Mouse (Mus musculus): Measurements from ENCODE around the gene Lrmda.

Lrmda gene

DNA sequence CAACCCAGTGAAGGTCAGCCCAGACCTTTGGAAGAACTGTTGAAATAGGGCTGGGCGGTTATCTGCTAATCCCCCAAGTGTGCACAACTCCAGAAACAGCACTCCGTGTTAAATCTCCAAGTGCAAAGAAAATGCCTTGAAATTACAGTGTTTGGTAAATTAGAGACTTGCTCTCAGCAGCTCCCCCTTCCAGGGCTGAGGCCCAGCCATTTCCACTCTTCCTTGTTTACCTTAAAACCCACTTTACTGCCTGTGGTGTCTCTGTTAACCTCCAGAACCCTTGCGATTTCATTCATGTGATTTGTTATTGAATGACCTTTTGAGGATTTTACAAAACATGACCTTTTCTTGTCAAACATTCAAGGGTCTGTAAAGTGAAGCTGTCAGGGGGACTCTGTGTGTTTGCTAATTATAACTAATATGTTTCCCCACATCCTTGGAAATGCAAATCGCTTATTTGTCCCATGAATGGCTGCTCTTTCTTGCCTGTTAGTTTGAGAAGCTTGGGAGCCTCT lies 136.1 kb downstream of the Lrmda start:
- DNase-seq (ENCODE audit: low read depth, low spot score): no peak

DNA sequence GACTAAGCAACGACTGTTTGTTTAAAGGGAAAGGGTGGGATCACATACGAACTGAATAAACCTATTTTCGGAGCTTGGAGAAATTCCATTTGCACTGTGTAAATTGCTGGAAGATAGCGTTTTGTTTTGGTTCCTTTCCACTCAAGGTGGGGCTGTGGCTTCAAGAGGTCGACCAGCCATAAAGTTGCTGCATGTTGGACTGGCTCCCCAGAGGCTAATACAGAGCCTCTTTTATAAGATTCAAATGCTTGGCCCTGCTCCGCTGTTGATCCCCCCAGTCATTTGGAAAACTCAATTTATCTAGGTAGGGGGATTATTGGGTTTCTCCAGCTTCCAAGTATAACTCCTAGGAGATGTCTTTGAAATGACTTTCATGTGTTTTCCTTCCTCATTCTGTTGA lies 137.5 kb downstream of the Lrmda start:
- DNase-seq (ENCODE audit: low read depth, low spot score): no peak

- no peak for DNase-seq (ENCODE audit: low read depth, low spot score)
These were observed 141.9 kb downstream of the Lrmda start for GRCm38 (mm10) chr14:22161416-22161815.

GRCm38 (mm10) chr14:22167285-22167684 lies 147.8 kb downstream of the Lrmda start:
- DNase-seq (ENCODE audit: low read depth, low spot score): no peak

GRCm38 (mm10) chr14:22168077-22168794 lies 148.7 kb downstream of the Lrmda start:
- no peak for DNase-seq (ENCODE audit: low read depth, low spot score)

GRCm38 (mm10) chr14:22168795-22169568 lies 149.5 kb downstream of the Lrmda start:
- no peak for DNase-seq (ENCODE audit: low read depth, low spot score)

- no peak for DNase-seq (ENCODE audit: low read depth, low spot score)
These were observed 155.2 kb downstream of the Lrmda start for GRCm38 (mm10) chr14:22174757-22175156.

GRCm38 (mm10) chr14:22179761-22180160 lies 160.2 kb downstream of the Lrmda start:
- DNase-seq (ENCODE audit: low read depth, low spot score): no peak

DNA sequence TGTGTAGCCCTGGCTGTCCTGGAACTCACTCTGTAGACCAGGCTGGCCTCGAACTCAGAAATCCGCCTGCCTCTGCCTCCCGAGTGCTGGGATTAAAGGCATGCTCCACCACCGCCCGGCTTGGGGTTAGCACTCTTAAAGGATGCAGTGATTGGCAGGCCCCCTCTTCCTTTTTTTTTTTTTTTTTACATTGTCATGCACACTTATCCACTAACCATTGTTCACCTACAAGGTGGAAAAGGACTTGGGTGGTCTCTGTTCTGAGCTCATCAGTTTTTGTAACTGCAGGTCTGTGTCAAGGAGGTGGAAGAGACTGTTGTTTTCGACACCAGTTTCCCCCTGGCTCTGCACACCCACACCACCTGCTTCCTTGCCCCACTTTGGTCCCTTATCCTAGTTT lies 162.0 kb downstream of the Lrmda start:
- no peak for DNase-seq (ENCODE audit: low read depth, low spot score)

- no peak for DNase-seq (ENCODE audit: low read depth, low spot score)
These were observed 163.7 kb downstream of the Lrmda start for GRCm38 (mm10) chr14:22183195-22183594.

GRCm38 (mm10) chr14:22185452-22185851 lies 165.9 kb downstream of the Lrmda start:
- no peak for DNase-seq (ENCODE audit: low read depth, low spot score)

DNA sequence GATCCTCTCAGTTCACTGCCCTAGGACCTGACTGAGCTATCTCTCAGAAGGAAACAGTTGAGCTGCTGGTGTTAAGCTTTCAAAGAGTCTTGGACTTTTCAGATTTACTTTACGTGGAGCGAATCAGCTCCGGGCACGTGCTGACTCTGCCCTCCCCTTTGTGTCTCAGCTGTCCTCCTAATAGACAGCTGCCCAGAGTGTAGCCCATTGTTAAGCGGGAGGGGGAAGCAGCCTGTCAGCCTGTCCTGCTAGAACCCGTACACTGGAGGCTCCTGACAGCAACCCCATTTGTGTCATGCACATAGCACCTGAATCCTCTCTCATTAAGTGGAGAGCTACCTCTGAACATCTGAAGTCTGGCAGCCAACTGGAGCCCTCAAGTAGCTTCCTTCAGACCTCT lies 170.6 kb downstream of the Lrmda start:
- no peak for DNase-seq (ENCODE audit: low read depth, low spot score)

DNA sequence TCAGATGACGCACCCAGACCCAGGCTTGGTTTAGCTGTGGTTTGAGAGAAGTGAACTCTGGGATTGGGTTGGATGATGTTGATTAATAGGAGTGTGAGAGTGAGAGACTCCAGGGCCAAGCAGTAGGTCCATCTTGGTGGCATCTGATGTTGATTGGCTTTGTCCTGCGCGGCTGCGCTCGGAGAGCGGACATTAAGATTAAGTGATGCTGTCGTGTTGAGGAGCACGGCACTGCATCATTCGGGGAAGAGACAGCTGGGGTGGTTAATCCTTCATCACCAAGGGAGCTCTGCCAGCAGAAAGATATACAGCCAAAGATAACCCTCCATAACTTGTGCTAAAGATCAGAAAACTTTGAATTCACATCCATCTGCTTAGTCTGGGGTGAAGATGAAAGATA lies 172.7 kb downstream of the Lrmda start:
- no peak for DNase-seq (ENCODE audit: low read depth, low spot score)

DNA sequence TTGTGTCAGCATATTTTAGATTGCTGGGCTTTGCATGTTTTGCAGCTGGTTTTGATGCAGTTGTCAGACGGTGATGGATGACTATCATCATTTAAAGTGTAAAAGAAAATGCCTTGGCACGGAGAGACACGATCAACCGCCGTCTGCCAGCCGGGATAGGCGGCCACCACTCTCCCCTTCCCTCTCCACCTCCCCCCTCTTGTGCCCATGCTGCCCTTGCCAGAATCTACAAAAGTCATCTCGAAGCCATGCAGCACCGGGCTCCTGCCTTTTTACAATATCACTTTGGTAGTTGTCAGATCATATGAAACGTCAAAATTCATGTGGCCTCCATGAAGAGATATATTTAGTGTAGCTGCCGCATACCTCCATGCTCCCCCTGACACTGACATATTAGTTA lies 178.5 kb downstream of the Lrmda start:
- no peak for DNase-seq (ENCODE audit: low read depth, low spot score)

DNA sequence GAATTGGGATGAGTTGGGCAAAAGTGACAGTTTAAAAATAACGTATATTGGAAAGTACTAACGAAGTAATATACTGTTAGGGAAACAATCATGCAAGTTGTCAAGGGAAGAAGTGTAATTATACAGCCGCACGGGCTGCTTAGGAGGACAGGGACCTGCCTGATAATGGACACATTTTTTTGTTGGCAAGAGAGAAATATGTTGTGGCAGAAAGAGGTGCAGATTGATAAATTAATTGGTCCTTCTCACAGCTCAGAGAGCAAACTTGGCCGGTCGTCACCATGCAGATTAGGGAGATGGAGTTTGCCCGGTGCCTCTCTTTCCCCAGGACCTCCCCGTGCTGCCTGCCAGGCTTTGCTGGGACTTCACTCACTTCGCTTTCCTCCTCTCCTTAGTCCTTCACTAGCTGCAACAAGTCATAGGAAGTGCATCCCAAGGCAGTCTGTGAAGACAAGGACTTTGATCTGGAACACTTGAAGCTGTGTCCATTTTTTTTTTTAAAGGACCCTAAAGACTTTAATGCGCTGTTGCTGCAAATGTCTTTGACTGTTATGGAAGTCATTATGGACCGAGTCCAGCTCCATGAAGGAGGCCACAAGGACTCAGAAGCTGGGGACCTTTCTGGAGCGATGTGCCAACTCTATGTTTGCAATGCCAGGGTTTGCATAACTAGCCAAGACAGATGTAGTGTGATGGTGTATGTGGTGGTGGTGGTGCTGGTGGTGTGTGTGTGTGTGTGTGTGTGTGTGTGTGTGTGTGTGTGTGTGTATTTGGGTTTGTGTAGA lies 179.3 kb downstream of the Lrmda start:
- DNase-seq (ENCODE audit: low read depth, low spot score): no peak

DNA sequence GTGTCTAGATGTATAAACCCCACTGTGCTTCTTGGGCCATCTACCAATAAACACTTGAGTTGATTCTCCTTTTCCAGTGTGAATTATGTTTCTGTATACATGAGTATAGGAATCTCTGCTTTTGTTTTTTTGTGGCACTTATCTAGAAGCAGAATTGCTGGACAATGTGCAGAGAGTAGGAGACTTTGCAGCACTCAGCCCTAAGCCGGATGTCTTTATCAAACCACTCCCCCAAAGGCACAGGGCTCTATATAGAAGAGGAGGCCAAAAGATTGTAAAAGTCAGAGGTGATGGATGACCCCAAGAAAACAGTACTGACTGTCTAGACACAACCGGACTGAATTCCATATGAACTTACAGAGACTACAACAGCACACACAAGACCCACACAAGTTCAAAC lies 182.2 kb downstream of the Lrmda start:
- DNase-seq (ENCODE audit: low read depth, low spot score): no peak

DNA sequence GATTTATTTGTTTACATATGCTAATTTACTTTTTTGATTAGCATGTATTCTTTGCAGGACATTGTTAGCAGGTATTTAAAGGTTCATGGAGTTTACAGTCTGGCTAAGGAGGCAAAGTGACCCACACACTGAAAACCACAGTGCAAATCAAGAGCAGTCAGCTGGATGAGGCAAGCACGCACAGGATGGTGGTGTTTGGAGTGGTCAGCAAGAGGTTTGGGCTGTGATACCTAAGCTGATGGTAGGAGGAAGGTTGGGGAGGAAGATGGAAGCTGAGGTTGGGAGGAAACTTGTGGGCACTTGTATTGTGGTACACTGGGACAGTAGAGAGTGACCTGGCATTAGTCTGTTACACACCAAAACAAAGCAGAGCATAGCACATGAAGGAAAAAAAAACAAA lies 191.1 kb downstream of the Lrmda start:
- DNase-seq (ENCODE audit: low read depth, low spot score): no peak

DNA sequence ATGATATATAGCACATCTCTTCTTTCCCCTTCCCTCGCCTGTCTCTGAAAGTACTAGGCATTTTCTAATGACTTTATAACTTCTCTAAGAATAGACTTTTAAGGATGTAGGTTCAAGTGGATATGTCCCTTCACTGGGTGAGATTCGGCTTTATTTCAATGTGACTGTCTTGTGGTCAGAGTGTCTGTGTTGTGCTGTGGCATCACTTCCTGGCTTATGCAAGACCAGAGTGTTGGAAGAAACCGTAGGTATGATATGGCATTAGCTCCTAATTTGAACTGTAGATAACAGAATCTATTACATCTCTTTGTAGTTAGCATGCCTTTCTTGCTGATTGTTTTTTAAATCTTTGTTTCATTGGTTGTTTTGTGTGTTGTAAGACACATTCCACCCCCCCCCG lies 198.7 kb downstream of the Lrmda start:
- DNase-seq (ENCODE audit: low read depth, low spot score): no peak

DNA sequence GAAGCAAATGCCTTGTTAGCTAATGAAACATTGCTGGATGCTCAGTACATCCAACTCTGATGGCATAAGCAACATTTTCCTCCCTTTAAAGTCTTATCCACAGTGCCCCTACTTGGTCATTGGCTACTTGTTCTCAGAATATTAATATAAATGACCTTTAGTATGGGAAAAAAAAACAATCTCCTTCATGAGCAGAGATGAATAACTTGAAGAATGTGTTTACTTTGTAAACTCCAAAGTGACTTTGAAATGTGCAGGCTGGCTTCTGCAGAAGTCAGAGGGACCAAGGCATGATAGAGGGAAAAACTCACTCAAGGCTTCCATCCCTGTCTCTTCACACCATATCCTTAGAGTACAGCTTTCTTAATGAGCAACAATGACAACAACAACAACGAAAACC lies 202.5 kb downstream of the Lrmda start:
- DNase-seq (ENCODE audit: low read depth, low spot score): no peak

DNA sequence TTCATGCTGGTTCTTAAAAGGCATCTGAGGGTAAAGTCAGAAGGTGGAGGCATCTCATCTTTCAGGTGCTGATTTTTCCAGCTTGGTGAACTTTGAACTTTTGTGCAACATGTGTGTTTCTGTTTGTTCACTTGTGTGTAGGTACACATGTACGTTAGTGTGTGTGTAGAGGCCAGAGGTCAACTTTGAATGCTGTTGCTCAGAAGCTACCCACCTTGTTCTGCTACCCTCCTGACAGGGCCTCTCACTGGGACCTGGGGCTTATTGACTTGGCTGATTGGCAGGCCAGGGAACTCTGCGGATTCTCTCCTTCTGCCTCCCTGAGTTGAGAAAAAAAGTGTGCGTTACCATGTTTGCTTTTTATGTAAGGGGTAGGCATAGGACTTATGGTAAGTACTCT lies 203.1 kb downstream of the Lrmda start:
- DNase-seq (ENCODE audit: low read depth, low spot score): no peak

- no peak for DNase-seq (ENCODE audit: low read depth, low spot score)
These were observed 206.7 kb downstream of the Lrmda start for GRCm38 (mm10) chr14:22226205-22226604.

GRCm38 (mm10) chr14:22228253-22228968 lies 208.9 kb downstream of the Lrmda start:
- no peak for DNase-seq (ENCODE audit: low read depth, low spot score)
